Mouse (Mus musculus) testis, adult 2 months (tissue): ENCODE results near the gene Sh3pxd2a.

Source experiments
- CTCF ChIP-seq: fragments of 200-500 bp; IDR thresholded peaks from 2 replicates; pipeline ENCODE4 v1.5.1; 2012; ENCODE audit warnings: low read depth, mild to moderate bottlenecking, inconsistent platforms, low read length, moderate library complexity; ENCODE audit not compliant: control insufficient read depth, insufficient read depth, insufficient replicate concordance
- POLR2A ChIP-seq: fragments of 200-500 bp; IDR thresholded peaks from 2 replicates; pipeline ENCODE4 v1.6.1; 2012; ENCODE audit warnings: low read depth, mild to moderate bottlenecking, inconsistent platforms, low read length, moderate library complexity; ENCODE audit not compliant: control insufficient read depth

DNA sequence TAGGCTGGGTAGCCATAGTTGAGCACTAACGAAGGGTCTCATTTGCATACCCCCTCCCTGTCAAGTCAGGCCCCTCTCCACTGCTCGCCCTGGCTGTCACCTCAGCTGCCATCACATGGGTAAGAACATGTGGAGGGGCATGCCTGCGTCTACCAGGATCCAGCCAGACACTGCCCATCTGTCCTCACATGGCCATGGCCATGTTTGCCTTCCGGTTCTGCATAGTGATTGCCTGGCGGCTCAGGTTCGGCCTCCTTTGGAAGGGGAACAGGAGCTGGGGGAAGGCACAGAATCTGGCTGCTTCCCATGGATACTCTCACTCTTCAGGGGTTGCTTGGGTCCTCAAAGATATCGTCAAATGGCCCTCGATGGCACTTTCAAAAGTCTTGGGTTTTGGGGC is 233.5 kb downstream of the Sh3pxd2a start:
- TF ChIP-seq POLR2A (no peak), CTCF (no peak)
